Mouse (Mus musculus) bone marrow, adult 2 months (tissue): ENCODE results near the gene Spata7. TPM values are rescaled to one million over a fixed set of nuclear protein-coding genes. Genes with fewer than 3 reads are reported as not detected.

Source experiments
- H3K27ac ChIP-seq: fragments of 200-500 bp; 2 replicates; pipeline ENCODE4 v1.5.1; 2012; ENCODE audit warnings: low read depth, mild to moderate bottlenecking, control low read depth, inconsistent platforms, low read length; ENCODE audit not compliant: control insufficient read depth, poor library complexity, insufficient read depth
- H3K4me1 ChIP-seq: fragments of 200-500 bp; 2 replicates; pipeline ENCODE4 v1.6.1; 2011; ENCODE audit warnings: low read length; ENCODE audit not compliant: control insufficient read depth, insufficient read depth
- H3K4me3 ChIP-seq: fragments of 200-500 bp; replicated peaks from 2 replicates; pipeline ENCODE3; 2011; ENCODE audit warnings: mild to moderate bottlenecking, low read depth, low read length, control low read depth; ENCODE audit not compliant: control insufficient read depth
- CTCF ChIP-seq: fragments of 200-500 bp; IDR thresholded peaks from 2 replicates; pipeline ENCODE4 v1.5.1; 2011; ENCODE audit warnings: low read length, control low read depth; ENCODE audit not compliant: control insufficient read depth, insufficient read depth
- POLR2A ChIP-seq: fragments of 200-500 bp; IDR thresholded peaks from 2 replicates; pipeline ENCODE4 v1.6.1; 2011; ENCODE audit warnings: low read depth, mild to moderate bottlenecking, control low read depth, low read length, borderline replicate concordance; ENCODE audit not compliant: control insufficient read depth
- WGBS: fragments of 180-500 bp; shearing (Covaris S2); methylation state at CpG from one replicate; pipeline ENCODE4 v1.1.7; 2018; 5-methylcytosine and 5-hydroxymethylcytosine counted together
- polyA plus RNA-seq: library from polyadenylated mRNA; stranded (reverse); fragments of >200 nt; gene quantifications from 2 replicates; pipeline ENCODE4 v1.2.4, GENCODE M21; 2011; ENCODE audit warnings: low replicate concordance; ENCODE audit not compliant: missing spikeins, insufficient read depth, insufficient read length

Spata7 gene
- polyA plus RNA-seq, 1 experiment, result 1.6 TPM

- no peak overlapping the region for H3K4me3 ChIP-seq
- H3K27ac ChIP-seq, result no peak overlapping the region
- no peak for TF ChIP-seq POLR2A
- H3K4me1 ChIP-seq, result no peaks in the 10 kb centered on the region
- 87% methylated on average over 15 of the region's 15 CpGs for WGBS
These were observed 51.9 kb downstream of the Spata7 start for GRCm38 (mm10) chr12:98679906-98680305.

- 79% methylated on average over 15 of the region's 15 CpGs for WGBS
- H3K27ac ChIP-seq, result no peak overlapping the region
- H3K4me1 ChIP-seq, result no peaks in the 10 kb centered on the region
- H3K4me3 ChIP-seq, result no peak overlapping the region
- TF ChIP-seq POLR2A (no peak), CTCF (no peak)
These were observed 54.2 kb downstream of the Spata7 start for GRCm38 (mm10) chr12:98682196-98682595.

- WGBS, result 85% methylated on average over 11 of the region's 11 CpGs
- no peaks in the 10 kb centered on the region for H3K4me1 ChIP-seq
- no peak for TF ChIP-seq POLR2A
- TF ChIP-seq CTCF, result no peak
- H3K27ac ChIP-seq, result no peak overlapping the region
- H3K4me3 ChIP-seq, result no peak overlapping the region
These were observed 55.2 kb downstream of the Spata7 start for GRCm38 (mm10) chr12:98683171-98683570.

- Histone ChIP-seq H3K4me1 (no peaks in the 10 kb centered on the region), H3K4me3 (no peak overlapping the region), H3K27ac (no peak overlapping the region)
- TF ChIP-seq POLR2A (no peak), CTCF (no peak)
- WGBS, result 85% methylated on average over 6 of the region's 6 CpGs
These were observed 55.6 kb downstream of the Spata7 start for GRCm38 (mm10) chr12:98683574-98683973.

DNA sequence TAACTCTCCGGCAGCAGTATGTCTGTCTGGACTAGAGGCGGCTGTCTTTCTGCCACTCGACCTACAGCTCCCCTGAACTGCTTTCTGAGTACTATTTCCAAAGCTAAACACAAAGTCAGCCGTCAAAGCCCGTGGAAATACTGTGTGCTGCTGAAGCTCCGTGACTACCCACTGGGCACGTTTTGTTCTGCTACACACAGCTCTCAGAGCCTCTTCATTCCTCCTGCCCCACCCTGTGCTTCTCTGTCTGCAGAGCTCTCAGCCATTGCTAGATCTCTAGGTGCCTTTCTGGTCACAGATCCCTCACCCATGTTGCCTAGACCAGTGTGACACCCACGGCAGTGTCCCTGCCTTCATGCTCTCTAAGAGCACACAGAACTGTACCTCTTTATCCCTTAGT lies 62.3 kb downstream of the Spata7 start:
- 86% methylated on average over 8 of the region's 8 CpGs for WGBS
- no peak overlapping the region for H3K27ac ChIP-seq
- H3K4me3 ChIP-seq, result no peak overlapping the region
- no peak for TF ChIP-seq CTCF
- TF ChIP-seq POLR2A, result no peak
- no peaks in the 10 kb centered on the region for H3K4me1 ChIP-seq

DNA sequence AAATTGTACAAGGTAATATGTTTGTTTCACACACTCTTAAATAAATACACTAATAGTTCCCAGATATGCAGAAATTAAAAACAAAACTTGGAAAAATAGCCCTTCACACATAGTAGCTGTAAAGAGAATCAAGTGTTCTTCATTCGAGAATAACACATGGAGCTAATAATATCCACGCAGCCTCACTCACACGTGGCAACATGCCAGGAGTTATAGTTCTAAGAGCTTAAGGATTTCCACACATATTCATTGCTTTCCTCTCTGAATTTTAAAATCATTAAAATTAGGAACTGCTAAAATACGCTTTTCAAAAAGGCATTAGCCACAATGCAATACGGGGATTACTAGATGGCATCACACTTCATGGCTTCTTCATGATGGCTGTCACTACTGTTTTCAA lies 69.2 kb downstream of the Spata7 start:
- 60% methylated on average over 5 of the region's 5 CpGs for WGBS

GRCm38 (mm10) chr12:98701564-98701963 lies 73.6 kb downstream of the Spata7 start:
- TF ChIP-seq POLR2A (no peak), CTCF (no peak)
- WGBS, result 87% methylated on average over 9 of the region's 9 CpGs
- H3K4me1 ChIP-seq, result no peaks in the 10 kb centered on the region

More for the DNA sequence above, 69.2 kb downstream of the Spata7 start:
- H3K4me1 ChIP-seq, result no peaks in the 10 kb centered on the region
- no peak overlapping the region for H3K27ac ChIP-seq
- TF ChIP-seq POLR2A (no peak), CTCF (no peak)
- H3K4me3 ChIP-seq, result no peak overlapping the region

GRCm38 (mm10) chr12:98703554-98703953 lies 75.6 kb downstream of the Spata7 start:
- no peak for TF ChIP-seq CTCF
- no peak for TF ChIP-seq POLR2A
- no peak overlapping the region for H3K27ac ChIP-seq
- WGBS, result 19% methylated on average over 2 of the region's 2 CpGs
- H3K4me3 ChIP-seq, result no peak overlapping the region
- H3K4me1 ChIP-seq, result no peaks in the 10 kb centered on the region

More at GRCm38 (mm10) chr12:98701564-98701963, 73.6 kb downstream of the Spata7 start:
- H3K27ac ChIP-seq, result no peak overlapping the region
- H3K4me3 ChIP-seq, result no peak overlapping the region

GRCm38 (mm10) chr12:98703961-98704360 lies 76.0 kb downstream of the Spata7 start:
- Histone ChIP-seq H3K4me1 (no peaks in the 10 kb centered on the region), H3K4me3 (no peak overlapping the region), H3K27ac (no peak overlapping the region)
- WGBS, result 46% methylated on average over 10 of the region's 10 CpGs
- TF ChIP-seq CTCF, result no peak
- TF ChIP-seq POLR2A, result no peak
